Mouse (Mus musculus) CH12.LX (cell line): ENCODE measurements at regions not wholly inside any gene's neighbourhood (a gene's known extent, or its start where the extent isn't known, plus 50 kb on each side); places are given as distances from the start of the nearest gene placed in this dataset.

Source experiments
- CTCF ChIP-seq, 2 experiments: IDR thresholded peaks in 1 of 2; conservative IDR thresholded peaks in 1 of 2; 2 replicates each; pipeline ENCODE4 v1.5.1; 2011 to 2012; ENCODE audit warnings: low read depth in 2 of 2, low read length in 2 of 2, improper control_type of control experiment in 1 of 2, inconsistent platforms in 1 of 2, mild to moderate bottlenecking in 1 of 2, moderate library complexity in 1 of 2
- E2F4 ChIP-seq: IDR thresholded peaks from 2 replicates; pipeline ENCODE4 v1.6.1; 2011; ENCODE audit warnings: low read depth, low read length, improper control_type of control experiment; ENCODE audit not compliant: insufficient replicate concordance
- IRF4 ChIP-seq: IDR thresholded peaks from 2 replicates; pipeline ENCODE4 v1.6.1; 2014; ENCODE audit warnings: low read depth, mild to moderate bottlenecking, inconsistent platforms, low read length, improper control_type of control experiment
- MAZ ChIP-seq: IDR thresholded peaks from 2 replicates; pipeline ENCODE4 v1.6.1; 2012; ENCODE audit warnings: low read depth, mild to moderate bottlenecking, inconsistent platforms, low read length, improper control_type of control experiment, moderate library complexity
- MXI1 ChIP-seq: IDR thresholded peaks from 2 replicates; pipeline ENCODE4 v1.6.1; 2011; ENCODE audit warnings: mild to moderate bottlenecking, low read depth, low read length, improper control_type of control experiment
- NELFE ChIP-seq: IDR thresholded peaks from 2 replicates; pipeline ENCODE4 v1.6.1; 2011; ENCODE audit warnings: low read depth, low read length, improper control_type of control experiment
- POLR2A ChIP-seq: IDR thresholded peaks from 2 replicates; pipeline ENCODE4 v1.6.1; 2011; ENCODE audit warnings: low read depth, mild to moderate bottlenecking, improper control_type of control experiment, low read length
- TCF12 ChIP-seq: IDR thresholded peaks from 2 replicates; pipeline ENCODE4 v1.6.1; 2014; ENCODE audit warnings: low read depth, mild to moderate bottlenecking, inconsistent platforms, low read length, improper control_type of control experiment
- ZC3H11A ChIP-seq: IDR thresholded peaks from 2 replicates; pipeline ENCODE4 v1.6.1; 2012; ENCODE audit warnings: low read depth, mild to moderate bottlenecking, inconsistent platforms, low read length, improper control_type of control experiment
- ZKSCAN1 ChIP-seq: IDR thresholded peaks from 2 replicates; pipeline ENCODE4 v1.6.1; 2012; ENCODE audit warnings: low read depth, inconsistent platforms, low read length, improper control_type of control experiment, borderline replicate concordance

DNA sequence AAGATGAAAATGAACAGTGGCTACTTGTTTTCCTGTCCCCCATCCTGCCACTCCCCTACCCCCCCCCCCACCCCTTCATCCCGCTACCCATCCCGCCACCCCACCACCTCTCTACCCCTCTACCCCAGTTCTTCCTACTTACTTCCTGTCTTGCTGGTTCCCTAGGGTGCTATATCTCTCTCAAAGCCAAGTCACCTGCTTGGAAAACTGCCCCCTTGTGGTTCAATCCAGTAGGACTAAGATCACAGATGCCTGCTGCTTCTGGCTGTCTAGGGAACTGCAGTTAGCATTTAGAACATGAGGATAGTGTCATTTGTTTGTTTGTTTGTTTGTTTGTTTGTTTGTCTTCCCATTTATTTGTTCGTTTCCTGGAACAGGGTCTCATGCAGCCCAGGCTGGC is 238.4 kb upstream of the Mocs1 start:
- TF ChIP-seq ZC3H11A, result no peak
- no peak for TF ChIP-seq CTCF (conservative IDR thresholded peaks at IDR 0.05 in 1 of 2, IDR thresholded peaks at IDR 0.05 in 1 of 2; ENCODE audit: low read depth in 2 of 2, low read length in 2 of 2)
- TF ChIP-seq ZKSCAN1, result no peak
- no peak for TF ChIP-seq MAZ
- TF ChIP-seq TCF12, result no peak
- no peak for TF ChIP-seq IRF4
- TF ChIP-seq NELFE, result no peak
- no peak for TF ChIP-seq MXI1
- no peak for TF ChIP-seq POLR2A
- no peak for TF ChIP-seq E2F4
